Mouse (Mus musculus): Measurements from ENCODE around the gene Sun1.

Gene Sun1

GRCm38 (mm10) chr5:139199995-139200769 lies at the start of gene Sun1:
Gene Sun1 (plus strand): TSS chr5:139200637.
- DNase-seq (ENCODE audit: low read depth): peak; percentile 97

GRCm38 (mm10) chr5:139160899-139161298 lies 39.5 kb upstream of the Sun1 start:
- DNase-seq (ENCODE audit: low read depth): peak; percentile 11

- DNase-seq (ENCODE audit: low read depth): peak; percentile 83
Measured at GRCm38 (mm10) chr5:139161632-139162031, 38.8 kb upstream of the Sun1 start.

- DNase-seq (ENCODE audit: low read depth): peak; percentile 95
Measured at GRCm38 (mm10) chr5:139166781-139167361, 33.6 kb upstream of the Sun1 start.

- peak; percentile 27 for DNase-seq (ENCODE audit: low read depth)
Measured at GRCm38 (mm10) chr5:139167548-139167947, 32.9 kb upstream of the Sun1 start.

GRCm38 (mm10) chr5:139171929-139172328 lies 28.5 kb upstream of the Sun1 start:
- DNase-seq (ENCODE audit: low read depth): no peak

GRCm38 (mm10) chr5:139174141-139174540 lies 26.3 kb upstream of the Sun1 start:
- no peak for DNase-seq (ENCODE audit: low read depth)

GRCm38 (mm10) chr5:139174556-139175547 lies 25.6 kb upstream of the Sun1 start:
- peak; percentile 91 for DNase-seq (ENCODE audit: low read depth)

- peak; percentile 74 for DNase-seq (ENCODE audit: low read depth)
Measured at GRCm38 (mm10) chr5:139178895-139179631, 21.4 kb upstream of the Sun1 start.

- no peak for DNase-seq (ENCODE audit: low read depth)
Measured at GRCm38 (mm10) chr5:139183131-139183530, 17.3 kb upstream of the Sun1 start.

GRCm38 (mm10) chr5:139183601-139184000 lies 16.8 kb upstream of the Sun1 start:
- DNase-seq (ENCODE audit: low read depth): no peak

GRCm38 (mm10) chr5:139184897-139185296 lies 15.5 kb upstream of the Sun1 start:
- no peak for DNase-seq (ENCODE audit: low read depth)

- DNase-seq (ENCODE audit: low read depth): no peak
Measured at GRCm38 (mm10) chr5:139189726-139190125, 10.7 kb upstream of the Sun1 start.

GRCm38 (mm10) chr5:139190958-139191357 lies 9.5 kb upstream of the Sun1 start:
- no peak for DNase-seq (ENCODE audit: low read depth)

- DNase-seq (ENCODE audit: low read depth): no peak
Measured at GRCm38 (mm10) chr5:139198779-139199178, 1.7 kb upstream of the Sun1 start.

- no peak for DNase-seq (ENCODE audit: low read depth)
Measured at GRCm38 (mm10) chr5:139199636-139199994, 822 bp upstream of the Sun1 start.

- DNase-seq (ENCODE audit: low read depth): no peak
Measured at GRCm38 (mm10) chr5:139200770-139201569, 533 bp downstream of the Sun1 start.

GRCm38 (mm10) chr5:139202127-139202526 lies 1.7 kb downstream of the Sun1 start:
- DNase-seq (ENCODE audit: low read depth): no peak

GRCm38 (mm10) chr5:139203312-139203711 lies 2.9 kb downstream of the Sun1 start:
- DNase-seq (ENCODE audit: low read depth): no peak

GRCm38 (mm10) chr5:139206081-139206480 lies 5.6 kb downstream of the Sun1 start:
- DNase-seq (ENCODE audit: low read depth): no peak

- peak; percentile 34 for DNase-seq (ENCODE audit: low read depth)
Measured at GRCm38 (mm10) chr5:139206525-139206924, 6.1 kb downstream of the Sun1 start.

Measured in 416B (cell line).